Mouse (Mus musculus): ENCODE results near the gene Tmem121b. TPM values are rescaled to one million over a fixed set of nuclear protein-coding genes. Genes with fewer than 3 reads are reported as not detected.
A peak's percentile ranks its signal among the peaks of the same experiment; 100 is the strongest.

Gene Tmem121b
- polyA plus RNA-seq, 1 experiment from 2014 or later: 0.41 TPM

- Histone ChIP-seq H3K4me3 (ENCODE audit: low read depth, low read length) (no peak overlapping the region), H3K36me3 (replicated peaks; ENCODE audit: control insufficient read depth, insufficient read depth, low read depth, low read length) (no peaks in the 10 kb centered on the region; the same call in 1 of the 2 replicates), H3K27ac (replicated peaks; ENCODE audit: low read depth, low read length) (no peak overlapping the region), H3K9me3 (replicated peaks; ENCODE audit: control insufficient read depth, low read length) (no peaks in the 10 kb centered on the region), H3K4me2 (ENCODE audit: low read depth, low read length) (no peak overlapping the region), H3K9ac (replicated peaks; ENCODE audit: low read length) (no peak overlapping the region), H3K27me3 (ENCODE audit: control insufficient read depth, insufficient read depth, low read length) (no peaks in the 10 kb centered on the region), H3K4me1 (ENCODE audit: control insufficient read depth, insufficient read depth, low read length) (no peaks in the 10 kb centered on the region)
- no peak for ATAC-seq (replicated peaks; ENCODE audit: insufficient number of reproducible peaks, low FRiP score, low TSS enrichment, low read depth)
- 89% methylated on average over 8 of the region's 8 CpGs for WGBS
- no peak for DNase-seq (ENCODE audit: low spot score)
Measured at GRCm38 (mm10) chr6:120510425-120510824, 16.8 kb upstream of the Tmem121b start.

- no peaks in the 10 kb centered on the region for H3K9me3 ChIP-seq (replicated peaks; ENCODE audit: control insufficient read depth, low read length)
- no peak overlapping the region for H3K27ac ChIP-seq (replicated peaks; ENCODE audit: low read depth, low read length)
- H3K36me3 ChIP-seq (replicated peaks; ENCODE audit: control insufficient read depth, insufficient read depth, low read depth, low read length): no peaks in the 10 kb centered on the region; the same call in 1 of the 2 replicates
- DNase-seq (ENCODE audit: low spot score) (no peak), ATAC-seq (replicated peaks; ENCODE audit: insufficient number of reproducible peaks, low FRiP score, low TSS enrichment, low read depth) (no peak)
- H3K4me3 ChIP-seq (ENCODE audit: low read depth, low read length): no peak overlapping the region
- 84% methylated on average over 7 of the region's 7 CpGs for WGBS
- no peaks in the 10 kb centered on the region for H3K27me3 ChIP-seq (ENCODE audit: control insufficient read depth, insufficient read depth, low read length)
- no peak overlapping the region for H3K4me2 ChIP-seq (ENCODE audit: low read depth, low read length)
- no peak overlapping the region for H3K9ac ChIP-seq (replicated peaks; ENCODE audit: low read length)
- H3K4me1 ChIP-seq (ENCODE audit: control insufficient read depth, insufficient read depth, low read length): no peaks in the 10 kb centered on the region
Measured at GRCm38 (mm10) chr6:120509975-120510374, 16.4 kb upstream of the Tmem121b start.

- Histone ChIP-seq H3K9me3 (replicated peaks; ENCODE audit: control insufficient read depth, low read length) (no peaks in the 10 kb centered on the region), H3K9ac (replicated peaks; ENCODE audit: low read length) (no peak overlapping the region), H3K4me1 (ENCODE audit: control insufficient read depth, insufficient read depth, low read length) (no peaks in the 10 kb centered on the region), H3K4me2 (ENCODE audit: low read depth, low read length) (no peak overlapping the region), H3K4me3 (ENCODE audit: low read depth, low read length) (no peak overlapping the region), H3K27ac (replicated peaks; ENCODE audit: low read depth, low read length) (no peak overlapping the region), H3K36me3 (replicated peaks; ENCODE audit: control insufficient read depth, insufficient read depth, low read depth, low read length) (no peaks in the 10 kb centered on the region; the same call in 1 of the 2 replicates), H3K27me3 (ENCODE audit: control insufficient read depth, insufficient read depth, low read length) (no peaks in the 10 kb centered on the region)
- ATAC-seq (replicated peaks; ENCODE audit: insufficient number of reproducible peaks, low FRiP score, low TSS enrichment, low read depth) (no peak), DNase-seq (ENCODE audit: low spot score) (no peak)
- 83% methylated on average over 4 of the region's 4 CpGs for WGBS
Measured at GRCm38 (mm10) chr6:120508645-120509044, 15.0 kb upstream of the Tmem121b start.

- Histone ChIP-seq H3K4me3 (ENCODE audit: low read depth, low read length) (no peak overlapping the region), H3K27me3 (ENCODE audit: control insufficient read depth, insufficient read depth, low read length) (no peaks in the 10 kb centered on the region), H3K36me3 (replicated peaks; ENCODE audit: control insufficient read depth, insufficient read depth, low read depth, low read length) (no peaks in the 10 kb centered on the region; the same call in 1 of the 2 replicates), H3K27ac (replicated peaks; ENCODE audit: low read depth, low read length) (no peak overlapping the region), H3K4me2 (ENCODE audit: low read depth, low read length) (no peak overlapping the region), H3K9ac (replicated peaks; ENCODE audit: low read length) (no peak overlapping the region), H3K4me1 (ENCODE audit: control insufficient read depth, insufficient read depth, low read length) (no peaks in the 10 kb centered on the region), H3K9me3 (replicated peaks; ENCODE audit: control insufficient read depth, low read length) (no peaks in the 10 kb centered on the region)
- ATAC-seq (replicated peaks; ENCODE audit: insufficient number of reproducible peaks, low FRiP score, low TSS enrichment, low read depth): no peak
- peak; percentile 11 for DNase-seq (ENCODE audit: low spot score)
- WGBS: 67% methylated on average over 4 of the region's 4 CpGs
Measured at GRCm38 (mm10) chr6:120505531-120505930, 11.9 kb upstream of the Tmem121b start.

- Histone ChIP-seq H3K36me3 (replicated peaks; ENCODE audit: control insufficient read depth, insufficient read depth, low read depth, low read length) (no peaks in the 10 kb centered on the region), H3K9me3 (replicated peaks; ENCODE audit: control insufficient read depth, low read length) (no peaks in the 10 kb centered on the region), H3K27me3 (ENCODE audit: control insufficient read depth, insufficient read depth, low read length) (no peaks in the 10 kb centered on the region), H3K4me1 (ENCODE audit: control insufficient read depth, insufficient read depth, low read length) (no peaks in the 10 kb centered on the region), H3K4me2 (ENCODE audit: low read depth, low read length) (no peak overlapping the region), H3K4me3 (ENCODE audit: low read depth, low read length) (no peak overlapping the region), H3K9ac (replicated peaks; ENCODE audit: low read length) (no peak overlapping the region), H3K27ac (replicated peaks; ENCODE audit: low read depth, low read length) (no peak overlapping the region)
- 66% methylated on average over 3 of the region's 3 CpGs for WGBS
- DNase-seq (ENCODE audit: low spot score) (no peak), ATAC-seq (replicated peaks; ENCODE audit: insufficient number of reproducible peaks, low FRiP score, low TSS enrichment, low read depth) (no peak)
Measured at GRCm38 (mm10) chr6:120504051-120504450, 10.4 kb upstream of the Tmem121b start.

GRCm38 (mm10) chr6:120496544-120496943 lies 2.9 kb upstream of the Tmem121b start:
- H3K4me2 ChIP-seq (ENCODE audit: low read depth, low read length): no peak overlapping the region
- H3K4me3 ChIP-seq (ENCODE audit: low read depth, low read length): no peak overlapping the region
- peaks cover 6% of the 10 kb centered on the region; the same call in 1 of the 2 replicates for H3K4me1 ChIP-seq (ENCODE audit: control insufficient read depth, insufficient read depth, low read length)
- 62% methylated on average over 3 of the region's 3 CpGs for WGBS
- H3K36me3 ChIP-seq (replicated peaks; ENCODE audit: control insufficient read depth, insufficient read depth, low read depth, low read length): no peaks in the 10 kb centered on the region
- no peak overlapping the region for H3K9ac ChIP-seq (replicated peaks; ENCODE audit: low read length)
- H3K27ac ChIP-seq (replicated peaks; ENCODE audit: low read depth, low read length): no peak overlapping the region
- peaks cover 25% of the 10 kb centered on the region for H3K27me3 ChIP-seq (ENCODE audit: control insufficient read depth, insufficient read depth, low read length)
- H3K9me3 ChIP-seq (replicated peaks; ENCODE audit: control insufficient read depth, low read length): no peaks in the 10 kb centered on the region
- DNase-seq (ENCODE audit: low spot score) (no peak), ATAC-seq (replicated peaks; ENCODE audit: insufficient number of reproducible peaks, low FRiP score, low TSS enrichment, low read depth) (no peak)

GRCm38 (mm10) chr6:120492499-120493373 lies 871 bp downstream of the Tmem121b start:
- H3K4me3 ChIP-seq (ENCODE audit: low read depth, low read length): peak overlapping the region; percentile 64
- peaks cover 6% of the 10 kb centered on the region; the same call in 1 of the 2 replicates for H3K4me1 ChIP-seq (ENCODE audit: control insufficient read depth, insufficient read depth, low read length)
- H3K9ac ChIP-seq (replicated peaks; ENCODE audit: low read length): peak overlapping the region; percentile 72
- peak overlapping the region; percentile 97 for H3K4me2 ChIP-seq (ENCODE audit: low read depth, low read length)
- under 1% methylated on average over 69 of the region's 95 CpGs for WGBS
- peak overlapping the region; percentile 56; the same call in 1 of the 2 replicates for H3K27ac ChIP-seq (replicated peaks; ENCODE audit: low read depth, low read length)
- H3K9me3 ChIP-seq (replicated peaks; ENCODE audit: control insufficient read depth, low read length): no peaks in the 10 kb centered on the region
- H3K36me3 ChIP-seq (replicated peaks; ENCODE audit: control insufficient read depth, insufficient read depth, low read depth, low read length): no peaks in the 10 kb centered on the region
- DNase-seq (ENCODE audit: low spot score): peak; percentile 54
- peaks cover 29% of the 10 kb centered on the region for H3K27me3 ChIP-seq (ENCODE audit: control insufficient read depth, insufficient read depth, low read length)
- peak; percentile 24 for ATAC-seq (replicated peaks; ENCODE audit: insufficient number of reproducible peaks, low FRiP score, low TSS enrichment, low read depth)

- no peak for ATAC-seq (replicated peaks; ENCODE audit: insufficient number of reproducible peaks, low FRiP score, low TSS enrichment, low read depth)
Measured at GRCm38 (mm10) chr6:120491862-120492498, 1.6 kb downstream of the Tmem121b start.

More at GRCm38 (mm10) chr6:120491862-120492498, 1.6 kb downstream of the Tmem121b start:
- Histone ChIP-seq H3K9me3 (replicated peaks; ENCODE audit: control insufficient read depth, low read length) (no peaks in the 10 kb centered on the region), H3K27ac (replicated peaks; ENCODE audit: low read depth, low read length) (no peak overlapping the region), H3K9ac (replicated peaks; ENCODE audit: low read length) (0 out of 2 replicates have a peak overlapping the region, but pooled peaks have one; percentile 5), H3K4me1 (ENCODE audit: control insufficient read depth, insufficient read depth, low read length) (peaks cover 6% of the 10 kb centered on the region; the same call in 1 of the 2 replicates), H3K4me3 (ENCODE audit: low read depth, low read length) (peak overlapping the region; percentile 64), H3K4me2 (ENCODE audit: low read depth, low read length) (peak overlapping the region; percentile 97), H3K36me3 (replicated peaks; ENCODE audit: control insufficient read depth, insufficient read depth, low read depth, low read length) (no peaks in the 10 kb centered on the region), H3K27me3 (ENCODE audit: control insufficient read depth, insufficient read depth, low read length) (peaks cover 29% of the 10 kb centered on the region)
- 10% methylated on average over 22 of the region's 22 CpGs for WGBS
- no peak for DNase-seq (ENCODE audit: low spot score)
